13 mouse cellular contexts compared by ENCODE assay signal in genomic region chr1:92264941-92265340, GRCm38 (mm10).
DNase-seq lines count a peak whose midpoint lies in the region; ATAC-seq and TF ChIP-seq lines count a peak whose summit lies in the region.
"Had no signal": no experiment of that assay in that cellular context is flagged by ENCODE, and none has a peak within 500 bp of the region (broad histone marks: within the 10 kb centered on the region; RNA-seq: fewer than 3 reads in every experiment).

No protein-coding gene starts in this region.

- peak; percentile 58 for TF ChIP-seq CTCF in heart, postnatal 0 days (IDR thresholded peaks at IDR 0.05; ENCODE audit: low read depth)
- no peak; the same call in 1 of the 2 replicates for TF ChIP-seq CTCF in cerebellum, adult 2 months (IDR thresholded peaks at IDR 0.05; ENCODE audit: borderline replicate concordance, insufficient read depth, low read depth, low read length)

- no peak for TF ChIP-seq POLR2A in cerebellum, adult 2 months (IDR thresholded peaks at IDR 0.05; ENCODE audit: borderline replicate concordance, insufficient read depth, low read length)

- H3K4me1 ChIP-seq in heart, postnatal 0 days (ENCODE audit: control insufficient read depth, insufficient read depth), result no peaks in the 10 kb centered on the region
- H3K4me1 ChIP-seq in cerebellum, adult 2 months (ENCODE audit: control insufficient read depth, insufficient read depth, low read length), result peaks cover 23% of the 10 kb centered on the region

- no peaks in the 10 kb centered on the region for H3K36me3 ChIP-seq in heart, postnatal 0 days (replicated peaks; ENCODE audit: control insufficient read depth, insufficient read depth, low read length)

- intact Hi-C loops in heart, postnatal 25 days (cut with DNase I), result loop anchor here (10.0 kb wide), 1 partner anchor 170 kb away; no protein-coding TSS in a partner anchor
- intact Hi-C loops in gastrocnemius, postnatal 14 days (cut with DNase I; ENCODE audit: low total_unique reads), result loop anchor here (10.0 kb wide), 1 partner anchor 100 kb away; no protein-coding TSS in a partner anchor

- peak; percentile 41; the same call in 1 of the 2 replicates for ATAC-seq in heart, postnatal 0 days (ENCODE audit: insufficient read depth, low read depth)
- ATAC-seq: activated CD4-positive, CD25-positive, alpha-beta regulatory T cell, adult 4 months; forebrain, embryonic 16.5 days had no signal

- H3K9me3 ChIP-seq in heart, postnatal 0 days (replicated peaks; ENCODE audit: control insufficient read depth, low read length), result no peaks in the 10 kb centered on the region

- H3K4me3 ChIP-seq in heart, postnatal 0 days (ENCODE audit: low read depth, low read length), result no peak overlapping the region
- H3K4me3 ChIP-seq in cerebellum, adult 2 months (replicated peaks; ENCODE audit: insufficient read depth, low read depth, low read length), result no peak overlapping the region

- no peaks in the 10 kb centered on the region for H3K27me3 ChIP-seq in heart, postnatal 0 days (ENCODE audit: control insufficient read depth, insufficient read depth, low read length)
- no peaks in the 10 kb centered on the region for H3K27me3 ChIP-seq in cerebellum, adult 2 months (ENCODE audit: control insufficient read depth, insufficient read depth, low read length)

- TF ChIP-seq EP300 in heart, postnatal 0 days (IDR thresholded peaks at IDR 0.05; ENCODE audit: low read depth), result no peak

- no peak overlapping the region for H3K9ac ChIP-seq in heart, postnatal 0 days (replicated peaks; ENCODE audit: low read depth, low read length)

- no peak overlapping the region for H3K4me2 ChIP-seq in heart, postnatal 0 days (ENCODE audit: low read depth, low read length)

- 67% methylated on average over 4 of the region's 4 CpGs for WGBS in heart, postnatal 0 days
- 17% methylated on average over 4 of the region's 4 CpGs for WGBS in cerebellum, adult 2 months

- no peak overlapping the region for H3K27ac ChIP-seq in heart, postnatal 0 days (ENCODE audit: low read depth)
- 0 out of 2 replicates have a peak overlapping the region, but pooled peaks have one; percentile 47 for H3K27ac ChIP-seq in cerebellum, adult 2 months (ENCODE audit: insufficient read depth, low read length)

- peak; percentile 42 for DNase-seq in heart, postnatal 0 days (ENCODE audit: low spot score)
- DNase-seq in heart, postnatal 25 days (ENCODE audit: low spot score), result no peak
- peak; percentile 17 for DNase-seq in MN1 (ENCODE audit: low spot score)
- peak; percentile 79 to 82 for DNase-seq in cerebellum, adult 2 months
- peak; percentile 57 for DNase-seq in gastrocnemius, postnatal 14 days
- DNase-seq in spleen, postnatal 10 days (ENCODE audit: low spot score in 2 of 2), result no peak
- no peak for DNase-seq in retina, embryonic 14.5 days (ENCODE audit: low spot score)
- DNase-seq: kidney, postnatal 10 days; layer of hippocampus, postnatal 36 days; liver; thymus, adult 2 months had no signal

Comparison
In these comparisons a context has a peak if more than half of its experiments do, and no peak if none do; other contexts are left out.
1. DNase-seq: peak in heart, postnatal 0 days (single experiment), MN1 (single experiment), cerebellum, adult 2 months (2 of 2) and gastrocnemius, postnatal 14 days (single experiment); none in heart, postnatal 25 days (single experiment), spleen, postnatal 10 days (0 of 2) and retina, embryonic 14.5 days (single experiment).